In the genomic region with DNA sequence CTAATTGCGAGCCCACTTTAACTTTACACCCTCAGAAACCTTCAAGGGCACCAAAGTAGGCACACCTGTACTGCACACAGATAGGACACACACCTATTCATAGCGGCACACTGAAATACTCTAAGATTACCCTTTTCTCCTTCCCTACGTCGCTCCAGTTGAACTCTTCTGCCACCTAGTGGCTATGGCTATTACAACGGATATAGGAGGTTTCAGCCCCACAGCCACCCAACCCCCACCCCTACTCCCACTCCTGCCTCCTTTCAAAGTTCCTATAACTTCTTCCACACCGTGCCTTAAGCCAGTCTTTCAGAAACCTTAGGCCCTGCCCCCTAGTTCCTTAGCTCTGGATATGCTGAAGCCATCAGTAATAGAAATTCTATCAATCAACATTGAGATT, we compare ENCODE assay signal across 9 mouse cellular contexts. TPM values are rescaled to one million over a fixed set of nuclear protein-coding genes. Genes with fewer than 3 reads are reported as not detected.
DNase-seq lines count a peak whose midpoint lies in the region; ATAC-seq and TF ChIP-seq lines count a peak whose summit lies in the region.
"Had no signal": no experiment of that assay in that cellular context is flagged by ENCODE, and none has a peak within 500 bp of the region (broad histone marks: within the 10 kb centered on the region; RNA-seq: fewer than 3 reads in every experiment).

No protein-coding gene starts in this region.

- H3K4me1 ChIP-seq in kidney, embryonic 15.5 days, result peaks cover 26% of the 10 kb centered on the region
- peaks cover 33% of the 10 kb centered on the region for H3K4me1 ChIP-seq in G1E (ENCODE audit: insufficient read depth, low read depth, low read length)
- peaks cover 12% of the 10 kb centered on the region; the same call in 1 of the 2 replicates for H3K4me1 ChIP-seq in limb, embryonic 11.5 days (ENCODE audit: control insufficient read depth, insufficient read depth, low read length)

- H3K27me3 ChIP-seq in kidney, embryonic 15.5 days, result 0 out of 2 replicates have a peak, but pooled peaks cover 3% of the 10 kb centered on the region
- peaks cover 73% of the 10 kb centered on the region for H3K27me3 ChIP-seq in G1E (ENCODE audit: insufficient read depth, low read length)
- H3K27me3 ChIP-seq in limb, embryonic 11.5 days (ENCODE audit: control insufficient read depth, insufficient read depth, low read length), result no peaks in the 10 kb centered on the region

- no peak overlapping the region for H3K4me2 ChIP-seq in kidney, embryonic 15.5 days
- H3K4me2 ChIP-seq in limb, embryonic 11.5 days (ENCODE audit: low read depth, severe bottlenecking), result no peak overlapping the region

- no peak overlapping the region for H3K27ac ChIP-seq in kidney, embryonic 15.5 days
- no peak overlapping the region for H3K27ac ChIP-seq in limb, embryonic 11.5 days (replicated peaks; ENCODE audit: low read depth, low read length)
- H3K27ac ChIP-seq: macrophage had no signal

- intact Hi-C loops in heart, postnatal 14 days (cut with DNase I), result loop anchor here (2.0 kb wide), 3 partner anchors 24 to 158 kb away; a partner anchor contains a TSS

- H3K4me3 ChIP-seq in kidney, embryonic 15.5 days (replicated peaks), result no peak overlapping the region
- H3K4me3 ChIP-seq in G1E (ENCODE audit: low read depth, low read length), result no peak overlapping the region
- no peak overlapping the region for H3K4me3 ChIP-seq in limb, embryonic 11.5 days (ENCODE audit: low read depth, low read length)

- DNase-seq in kidney, adult 8-10 months, result peak; percentile 34 to 56
- peak; percentile 54 for DNase-seq in G1E (ENCODE audit: low spot score)
- DNase-seq in cerebellum, adult 9-11 months, result peak; percentile 30
- DNase-seq in heart, postnatal 14 days, result peak; percentile 67 to 82
- peak; percentile 62 for DNase-seq in limb, embryonic 11.5 days (ENCODE audit: low spot score)
- peak; percentile 88 for DNase-seq in naive thymus-derived CD4-positive, alpha-beta T cell, adult 2 months (ENCODE audit: low read depth)
- DNase-seq in thymus, postnatal 36 days, result peak; percentile 54 to 62

- 11% methylated on average over 6 of the region's 6 CpGs for WGBS in kidney, embryonic 15.5 days
- 8% methylated on average over 6 of the region's 6 CpGs for whole genome bisulfite sequencing in limb, embryonic 11.5 days

- no peaks in the 10 kb centered on the region for H3K9me3 ChIP-seq in kidney, embryonic 15.5 days (replicated peaks)
- H3K9me3 ChIP-seq in G1E (replicated peaks), result no peaks in the 10 kb centered on the region
- no peaks in the 10 kb centered on the region for H3K9me3 ChIP-seq in limb, embryonic 11.5 days (ENCODE audit: control insufficient read depth, low read length)

- no peak for ATAC-seq in kidney, embryonic 15.5 days (replicated peaks; ENCODE audit: low FRiP score)
- ATAC-seq in G1E (ENCODE audit: extremely low read depth, insufficient number of reproducible peaks, low FRiP score, poor library complexity, severe bottlenecking), result no peak
- no peak for ATAC-seq in limb, embryonic 11.5 days (ENCODE audit: insufficient number of reproducible peaks, low FRiP score, low TSS enrichment, low read depth)

- TF ChIP-seq CTCF in G1E (IDR thresholded peaks at IDR 0.05; ENCODE audit: low read depth, low read length), result peak; percentile 78

- H3K36me3 ChIP-seq in kidney, embryonic 15.5 days, result no peaks in the 10 kb centered on the region
- H3K36me3 ChIP-seq in G1E (replicated peaks), result no peaks in the 10 kb centered on the region
- no peaks in the 10 kb centered on the region for H3K36me3 ChIP-seq in limb, embryonic 11.5 days (ENCODE audit: control insufficient read depth, insufficient read depth, low read length)

- no peak overlapping the region for H3K9ac ChIP-seq in kidney, embryonic 15.5 days
- no peak overlapping the region for H3K9ac ChIP-seq in limb, embryonic 11.5 days (ENCODE audit: low read length)

RNA-seq across cellular contexts. Expression of a gene that starts 14.9 kb away (rescaled TPM):
- polyA plus RNA-seq in kidney, embryonic 15.5 days (2015; fragmentation: Nextera tagmentation; extraction: Ambion mirVana), result 0.03 and 0.06 TPM in 2 replicates
- total RNA-seq in G1E (2014; fragmentation: Nextera tagmentation) (not detected in 2 replicates), G1E (2017) (0.05 and 0.06 TPM in 2 replicates)
- not detected in 2 replicates for polyA plus RNA-seq in G1E (2012)
- total RNA-seq in heart, postnatal 14 days (2021), result under 1 TPM; 0.14 to 0.15 TPM
- polyA plus RNA-seq in limb, embryonic 11.5 days (2014; fragmentation: Nextera tagmentation; extraction: Ambion mirVana), result 0.07 TPM in 2 replicates
- polyA plus RNA-seq: macrophage had no signal

RNA-seq across cellular contexts. Expression of a gene that starts 24.2 kb away (rescaled TPM):
- 57.7 and 59.7 TPM in 2 replicates for polyA plus RNA-seq in kidney, embryonic 15.5 days (2015; fragmentation: Nextera tagmentation; extraction: Ambion mirVana)
- 46.3 and 50.1 TPM in 2 replicates for total RNA-seq in G1E (2014; fragmentation: Nextera tagmentation)
- 42.0 and 43.2 TPM in 2 replicates for total RNA-seq in G1E (2017)
- 36.4 and 42.7 TPM in 2 replicates for polyA plus RNA-seq in G1E (2012)
- total RNA-seq in heart, postnatal 14 days (2021), result 10 to 100 TPM; 17.8 to 19.4 TPM
- 77.0 and 80.7 TPM in 2 replicates for polyA plus RNA-seq in limb, embryonic 11.5 days (2014; fragmentation: Nextera tagmentation; extraction: Ambion mirVana)

Comparison
In these comparisons a context has a peak if more than half of its experiments do, and no peak if none do; other contexts are left out.
1. DNase-seq: peak in every context shown above with its lines; median percentile 88 in naive thymus-derived CD4-positive, alpha-beta T cell, adult 2 months; 74 in heart, postnatal 14 days; 62 in limb, embryonic 11.5 days; 58 in thymus, postnatal 36 days; 54 in G1E; 45 in kidney, adult 8-10 months; 30 in cerebellum, adult 9-11 months.